Mouse (Mus musculus): ENCODE data around the gene Igfals.

Igfals gene

DNA sequence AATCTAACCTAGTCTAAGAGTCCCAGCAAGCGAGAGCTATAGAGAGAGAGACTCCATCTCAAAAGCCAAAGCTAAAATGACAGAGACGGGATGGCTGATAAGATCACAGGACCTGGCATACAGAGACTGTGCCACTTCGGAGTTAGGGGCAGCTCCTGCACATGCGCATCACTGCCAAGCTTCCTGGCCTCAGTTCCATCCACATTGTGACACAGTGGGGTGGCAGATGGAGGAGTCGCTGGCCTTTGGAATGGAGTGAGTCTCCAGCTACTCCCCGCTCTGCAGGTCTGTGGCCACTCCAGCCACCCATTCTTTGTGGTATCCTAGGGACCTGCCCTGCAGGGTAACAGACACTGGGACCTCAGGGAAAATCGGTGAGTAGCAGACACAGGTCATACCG is at the start of gene Igfals:
Gene Igfals, plus strand, starts transcription at position 222 of the 400 bp plus-strand sequence.
- peak; percentile 90 for DNase-seq

DNA sequence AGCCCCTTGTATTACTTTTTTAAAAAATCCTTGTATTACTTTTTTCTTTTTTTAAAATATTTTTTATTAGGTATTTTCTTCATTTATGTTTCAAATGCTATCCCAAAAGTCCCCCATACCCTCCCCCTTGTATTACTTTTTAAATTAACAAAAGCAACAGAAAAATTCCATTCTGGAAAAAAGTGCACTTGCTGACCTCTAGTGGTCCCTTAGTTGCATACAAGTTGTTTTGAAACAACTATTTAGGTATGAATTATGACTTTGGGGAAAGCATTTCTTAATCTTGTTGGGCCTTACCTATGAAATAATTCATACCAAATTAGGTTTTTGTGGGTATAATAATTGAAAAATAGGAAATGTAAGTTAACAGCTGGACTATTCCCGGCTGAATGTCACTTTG is 48.3 kb upstream of the Igfals start:
- DNase-seq = no peak

DNA sequence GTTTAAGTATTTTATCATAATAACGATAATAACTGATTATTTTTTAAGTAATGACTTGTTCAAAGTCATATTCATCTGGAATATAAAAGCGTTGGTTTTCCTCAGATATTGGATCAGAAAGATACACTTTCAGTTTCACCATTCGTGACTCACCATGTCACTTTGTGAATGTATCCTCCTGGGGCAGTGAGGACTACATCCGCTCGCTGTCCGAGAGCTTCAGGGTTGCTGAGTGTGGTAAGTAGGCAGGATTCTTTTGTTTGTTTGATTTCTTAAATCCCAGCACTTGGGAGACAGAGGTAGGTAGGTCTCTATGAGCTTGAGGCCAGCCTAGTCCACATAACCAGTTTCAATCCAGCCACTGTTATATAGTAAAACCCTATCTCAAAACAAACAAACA is 47.6 kb upstream of the Igfals start:
- DNase-seq = no peak

DNA sequence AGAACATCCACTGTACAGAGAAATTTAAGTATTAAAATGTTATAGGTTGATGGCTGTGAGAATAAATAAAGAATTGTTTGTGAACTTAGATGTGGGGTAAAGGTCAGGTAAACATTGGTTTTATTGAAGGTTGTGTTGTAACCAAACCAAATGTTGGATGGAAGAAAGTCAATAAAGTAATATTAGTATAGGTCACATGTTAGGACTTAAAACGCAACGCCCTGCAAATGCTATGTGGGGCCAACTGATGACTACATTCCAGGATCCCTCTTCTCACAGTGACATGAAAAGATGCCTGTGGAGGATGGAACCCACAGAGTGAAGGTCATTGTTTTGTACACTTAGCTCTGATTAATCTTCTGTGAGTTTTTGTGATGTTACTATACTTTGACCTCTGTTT is 46.3 kb upstream of the Igfals start:
- no peak for DNase-seq

DNA sequence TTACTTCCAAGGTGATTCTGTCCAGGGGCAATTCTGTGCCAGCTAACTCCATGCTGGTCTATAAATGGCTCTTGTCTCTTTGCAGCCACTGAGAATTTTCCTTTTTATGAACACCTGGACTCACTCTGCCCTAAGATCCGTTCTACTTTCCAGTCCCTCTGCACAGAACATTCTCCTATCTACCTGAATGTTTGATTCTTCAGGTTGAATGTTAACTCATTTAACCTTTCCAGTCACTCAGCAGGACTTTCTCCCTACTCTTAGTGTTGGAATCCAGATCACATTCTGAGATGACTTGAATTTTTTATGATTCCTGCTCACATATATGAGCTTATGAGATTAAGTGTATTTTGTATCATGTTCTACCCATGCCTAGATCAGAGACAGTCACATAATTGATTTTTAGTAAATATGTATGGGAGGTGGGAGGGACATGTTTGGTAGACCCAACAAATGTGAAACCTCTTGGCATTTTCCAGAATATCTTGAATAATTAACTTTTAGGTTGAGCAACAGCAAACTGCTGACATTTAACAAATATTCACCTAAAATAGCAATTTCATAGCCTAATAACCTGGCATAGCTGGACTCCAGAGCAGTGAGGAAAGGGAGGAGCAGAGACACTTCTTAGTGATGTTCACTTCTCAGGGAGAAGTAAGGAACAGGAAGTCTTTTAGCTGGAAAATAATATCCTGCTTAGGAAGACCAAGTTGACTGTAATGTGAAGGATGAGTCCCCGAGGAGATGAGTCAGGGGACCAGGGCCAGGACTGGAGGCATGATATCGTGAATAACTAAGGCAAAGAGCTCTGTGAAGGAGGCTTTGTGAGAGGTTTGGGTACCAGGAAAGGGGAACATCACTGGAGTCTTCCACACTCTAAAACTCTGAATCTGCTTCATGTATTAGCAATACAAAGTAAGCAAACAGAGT is 44.2 kb upstream of the Igfals start:
- DNase-seq = no peak

DNA sequence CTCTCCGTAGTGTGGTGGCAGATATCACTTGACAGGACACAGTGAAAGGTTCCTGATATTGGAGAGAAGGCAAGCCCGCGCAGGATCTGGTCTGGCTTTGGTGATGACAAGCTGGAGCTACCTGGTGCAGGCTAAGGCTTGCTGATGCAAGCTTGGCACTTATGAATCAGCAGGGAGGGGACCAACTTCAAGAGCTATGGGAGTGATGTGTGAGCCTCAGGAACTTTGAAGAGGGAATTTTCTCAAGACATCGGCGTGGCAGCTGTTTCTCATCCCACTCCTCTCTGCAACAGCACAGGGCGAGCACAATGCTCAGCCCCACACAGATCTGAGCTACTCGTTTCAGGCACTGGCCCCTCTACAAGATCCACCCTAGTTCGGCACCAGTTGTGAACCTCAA is 26.0 kb upstream of the Igfals start, which contains the start of gene Hagh:
Gene Hagh, plus strand, starts transcription at position 302 of the 400 bp plus-strand sequence.
- DNase-seq = no peak

DNA sequence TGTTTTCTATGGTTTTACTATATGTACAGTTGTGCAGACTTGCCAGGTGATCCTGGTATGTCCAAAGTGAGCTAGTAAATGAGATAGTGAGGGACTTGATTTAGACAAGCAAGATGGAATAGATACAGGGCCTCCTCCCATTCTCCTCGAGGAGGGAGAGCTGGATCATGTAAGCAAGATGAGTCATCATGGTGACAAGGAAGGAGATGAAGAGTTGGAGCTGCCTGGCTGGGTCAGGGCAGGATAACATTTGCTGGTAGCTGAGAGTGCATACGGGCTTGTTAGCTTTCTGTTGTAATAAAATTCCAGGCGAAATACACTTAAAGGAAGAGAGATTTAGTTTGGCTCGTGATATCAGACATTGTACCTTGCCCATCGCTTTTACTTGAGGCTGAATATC is 25.5 kb upstream of the Igfals start:
- DNase-seq = no peak

DNA sequence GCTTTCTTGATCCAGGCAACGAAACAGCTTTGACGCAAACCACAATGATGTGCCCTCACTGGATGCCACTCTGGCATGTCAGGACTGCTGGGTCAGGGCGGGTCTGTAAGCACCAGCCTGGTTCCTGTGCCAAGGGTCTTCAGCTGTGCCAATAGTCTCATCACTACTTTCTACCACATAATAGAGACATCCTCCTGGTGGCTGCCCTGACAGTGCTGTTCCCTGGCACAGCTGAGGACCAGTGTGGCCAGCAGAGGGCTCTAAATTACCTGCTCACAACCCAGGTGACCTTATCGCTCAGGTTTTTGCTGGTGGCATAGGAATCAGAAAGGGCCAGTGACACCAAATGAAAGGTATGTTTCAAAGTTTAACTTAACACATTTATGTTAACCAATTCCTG is 24.7 kb upstream of the Igfals start:
- DNase-seq = no peak

DNA sequence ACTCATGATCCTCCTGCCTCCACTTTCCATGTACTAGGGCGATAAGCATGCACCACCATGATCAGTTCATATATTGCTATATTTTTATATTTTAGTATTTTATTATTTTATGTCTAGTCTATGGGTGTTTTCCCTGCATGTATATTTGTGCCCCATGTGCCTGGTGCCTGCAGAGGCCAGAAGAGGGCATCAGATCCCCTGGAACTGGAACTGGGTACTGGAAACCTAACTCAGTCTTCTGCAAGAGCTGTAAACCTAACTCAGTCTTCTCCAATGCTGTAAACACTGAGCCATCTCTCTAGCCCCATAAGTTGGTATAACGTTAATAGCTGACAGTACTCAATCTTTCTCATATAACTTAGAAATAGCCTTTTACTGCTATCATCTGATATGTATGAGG is 23.2 kb upstream of the Igfals start:
- DNase-seq = no peak

DNA sequence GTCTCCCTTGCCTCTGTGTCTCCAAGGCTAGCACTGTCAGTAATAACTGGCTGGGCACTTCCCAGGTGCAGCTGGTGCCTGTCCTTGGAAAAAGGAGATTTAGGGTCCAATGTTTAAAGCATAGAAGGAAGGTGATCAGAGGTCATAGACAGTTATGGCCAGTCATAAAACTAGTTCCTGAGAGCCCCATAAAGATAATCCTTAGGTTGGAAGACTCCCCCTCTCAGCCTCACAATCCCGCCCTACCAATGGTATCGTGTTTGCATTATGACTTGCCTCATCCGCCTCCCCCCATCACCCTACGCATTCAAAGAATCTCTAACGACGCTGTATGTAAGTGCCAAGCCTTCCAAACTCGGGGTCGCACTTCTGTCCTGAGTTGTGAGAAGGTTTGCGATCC is 21.3 kb upstream of the Igfals start:
- DNase-seq = no peak

DNA sequence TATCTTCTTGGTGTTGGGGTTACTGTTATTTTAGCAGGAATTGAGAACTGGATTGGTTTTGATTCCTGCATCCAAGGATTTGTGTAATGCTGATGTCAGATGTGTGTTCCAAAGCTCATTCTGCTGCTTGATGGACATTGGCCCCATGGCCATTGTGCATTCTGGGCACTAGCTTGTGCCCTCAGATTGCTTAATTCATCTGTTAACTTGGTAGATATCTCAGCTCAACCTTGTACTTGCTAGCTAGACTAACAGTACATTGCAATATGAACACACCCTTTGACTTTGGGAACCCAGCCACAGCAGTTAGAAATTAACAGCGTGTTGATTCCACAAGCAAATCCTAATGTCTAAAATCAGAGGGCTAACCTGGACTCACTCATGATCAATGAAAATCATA is 18.4 kb upstream of the Igfals start:
- no peak for DNase-seq

DNA sequence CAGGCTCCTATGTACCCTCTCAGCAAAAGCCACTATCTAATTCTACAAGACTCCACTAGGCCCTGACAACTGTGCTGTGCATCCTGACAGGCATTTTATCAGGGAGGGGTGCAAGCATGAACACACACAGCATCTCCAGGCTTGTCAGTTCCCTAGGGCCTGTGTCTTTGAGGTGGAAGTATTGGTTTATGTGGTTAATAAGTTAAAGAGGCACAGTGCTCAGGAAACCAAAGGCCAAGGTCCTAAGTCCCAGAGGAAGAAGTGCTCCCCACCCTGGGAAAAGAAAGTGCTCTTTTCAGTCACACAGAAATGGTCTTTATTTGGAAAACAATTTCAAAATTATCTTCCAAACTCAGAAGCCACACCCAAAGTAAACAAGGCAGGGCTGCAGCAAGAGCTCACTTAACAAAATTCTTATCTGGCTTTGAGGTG is 17.2 kb upstream of the Igfals start:
- DNase-seq = no peak

DNA sequence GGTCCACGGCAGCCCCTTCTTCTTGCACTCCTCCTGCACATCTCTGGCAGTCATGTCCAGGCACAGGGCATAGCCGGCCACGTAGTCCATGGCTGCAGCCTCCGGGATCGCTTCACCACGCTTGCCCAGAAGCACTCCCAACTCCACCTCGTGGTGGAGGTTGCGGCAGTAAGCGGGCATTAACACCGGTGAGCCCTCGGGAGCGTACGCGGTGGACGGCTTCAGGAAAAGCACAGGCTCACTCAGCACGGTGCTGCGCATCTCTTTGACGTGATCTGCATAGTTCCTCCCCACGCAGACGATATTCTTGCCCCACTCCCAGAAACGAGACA is 16.1 kb upstream of the Igfals start:
- no peak for DNase-seq

DNA sequence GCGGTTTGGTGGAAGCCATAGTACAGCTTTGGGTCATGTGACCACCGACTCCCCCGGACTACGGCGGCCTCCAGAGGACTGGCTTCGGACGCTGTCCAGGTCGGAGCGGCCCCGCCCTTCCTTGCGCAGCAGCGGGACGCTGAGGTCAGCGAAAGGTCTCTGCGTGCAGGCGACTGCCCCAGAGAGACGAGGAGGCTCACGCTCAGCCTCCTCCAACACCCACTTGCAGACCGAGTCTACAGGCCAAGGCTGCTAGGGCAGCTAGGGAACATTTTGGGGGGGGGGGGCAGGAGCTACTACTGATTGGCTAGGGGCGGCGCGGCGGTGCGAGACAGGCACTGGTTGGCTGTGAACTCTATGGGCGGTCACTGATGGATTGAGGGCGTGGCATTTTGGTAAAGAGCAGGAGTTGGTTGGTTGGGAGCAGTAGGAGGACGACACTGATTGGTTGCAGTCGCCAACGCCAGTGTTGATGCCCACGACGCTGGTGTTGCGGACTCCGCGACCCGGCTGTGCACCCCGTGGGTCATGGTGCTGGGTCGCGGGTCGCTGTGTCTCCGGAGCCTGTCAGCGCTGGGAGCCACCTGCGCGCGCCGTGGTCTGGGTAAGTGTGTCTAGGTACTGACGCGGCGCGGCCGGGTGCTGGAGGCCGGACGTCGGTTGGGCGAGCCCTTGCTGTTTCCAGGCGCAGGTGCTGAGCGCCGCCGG is 15.6 kb upstream of the Igfals start, which contains the start of gene Fahd1:
Gene Fahd1, minus strand, starts transcription at position 300 of the 708 bp plus-strand sequence.
- peak; percentile 99 for DNase-seq

DNA sequence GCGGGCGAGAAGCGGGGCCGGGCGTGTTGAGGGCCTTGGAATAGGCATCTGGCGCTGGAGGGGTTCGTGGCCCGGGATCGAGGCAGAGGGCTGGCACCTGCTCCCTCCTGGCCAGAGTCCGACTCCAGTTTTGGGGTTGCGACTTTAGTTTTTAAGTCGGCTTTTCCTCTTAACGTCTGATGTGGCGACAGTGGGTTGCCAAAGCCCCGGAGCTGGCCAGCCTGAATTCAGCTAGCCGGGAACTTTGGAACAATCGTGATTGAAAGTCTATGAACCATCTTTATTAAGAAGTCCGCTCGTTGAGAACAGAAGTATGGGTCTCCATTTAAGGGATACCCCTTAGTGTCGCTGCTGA is 15.0 kb upstream of the Igfals start:
- no peak for DNase-seq

DNA sequence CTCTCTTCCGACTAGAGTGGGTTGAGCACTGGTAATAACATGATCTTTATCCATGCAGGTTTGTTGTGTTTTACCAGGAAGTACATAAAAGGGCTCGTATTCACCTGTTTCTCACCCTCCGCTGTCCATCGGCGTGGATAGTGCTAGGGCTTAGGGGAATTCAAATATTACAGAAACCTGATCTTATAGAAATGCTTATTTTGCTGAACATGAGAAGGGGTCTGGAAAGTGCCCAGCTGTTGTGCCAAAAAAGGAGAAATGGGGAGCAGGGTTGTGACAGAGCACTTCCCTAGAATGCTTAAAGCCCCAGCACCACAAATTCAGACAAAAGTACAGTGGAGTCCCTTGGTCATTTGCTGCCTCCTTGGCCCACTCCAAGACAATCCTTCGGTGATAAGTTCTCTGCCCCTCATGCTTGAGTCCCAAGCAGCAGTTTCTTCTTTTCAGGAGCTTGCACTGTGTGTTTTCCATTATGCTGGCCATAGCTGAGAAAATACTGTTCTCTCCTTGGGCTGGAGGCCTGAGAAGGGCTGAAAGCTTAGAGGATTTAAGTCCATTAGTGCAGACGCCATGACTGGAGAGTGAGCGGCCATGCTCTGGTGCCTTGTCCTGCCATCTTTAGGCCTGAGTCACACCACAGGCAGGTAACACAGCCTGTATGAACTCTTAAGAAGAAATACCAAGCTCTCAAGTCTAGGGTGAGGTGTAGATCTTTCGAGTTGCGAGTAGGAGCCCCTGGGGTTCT is 14.2 kb upstream of the Igfals start:
- DNase-seq = no peak

DNA sequence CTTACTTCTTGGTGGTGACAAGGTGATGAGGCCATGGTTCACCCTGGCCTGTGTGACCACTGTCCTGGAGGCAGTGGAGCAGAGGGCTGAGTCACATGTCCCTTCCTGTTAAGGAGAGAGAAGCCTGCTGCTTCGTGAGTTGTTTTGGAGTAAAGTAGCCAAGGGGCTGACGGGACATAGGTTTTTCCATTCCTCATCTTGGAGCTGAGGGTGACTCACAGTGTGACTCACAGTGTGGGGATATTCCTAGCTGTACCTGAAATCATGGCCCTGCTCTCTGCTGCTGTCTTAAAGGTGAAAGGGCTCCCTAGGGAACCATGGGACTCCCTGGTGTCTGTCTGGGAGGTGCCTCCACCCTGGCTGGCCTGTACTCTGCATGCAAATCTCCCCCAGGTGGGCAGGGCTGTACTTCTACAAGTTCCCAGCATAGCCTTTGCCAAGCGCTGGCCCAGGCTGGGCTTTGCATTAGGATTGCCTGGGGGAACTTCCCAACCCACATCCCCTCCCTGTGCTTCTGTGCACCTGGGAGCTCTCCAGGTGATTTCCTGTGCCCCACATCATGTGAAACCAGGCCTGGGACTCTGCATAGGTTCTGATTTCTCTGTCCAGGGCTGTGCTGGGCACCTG is 9.8 kb upstream of the Igfals start:
- DNase-seq = no peak

DNA sequence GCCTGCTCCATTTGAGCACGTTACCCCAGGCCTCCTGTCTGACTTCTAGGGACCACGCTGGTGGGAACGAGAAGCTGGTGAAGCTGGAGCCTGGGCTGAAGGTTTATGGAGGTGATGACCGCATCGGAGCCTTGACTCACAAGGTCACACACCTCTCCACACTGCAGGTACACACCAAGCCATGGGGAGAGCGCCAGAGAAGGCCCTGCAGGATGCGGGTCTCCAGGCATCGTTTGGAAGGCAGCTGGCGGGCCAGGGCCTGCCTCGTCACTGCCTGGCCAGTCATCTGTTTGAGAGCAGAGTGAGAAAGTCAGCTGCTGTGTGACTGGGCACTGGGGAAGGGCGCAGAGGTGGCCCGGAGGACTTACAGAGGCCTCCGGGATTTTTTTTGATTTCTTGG is 9.2 kb upstream of the Igfals start:
- DNase-seq = no peak

DNA sequence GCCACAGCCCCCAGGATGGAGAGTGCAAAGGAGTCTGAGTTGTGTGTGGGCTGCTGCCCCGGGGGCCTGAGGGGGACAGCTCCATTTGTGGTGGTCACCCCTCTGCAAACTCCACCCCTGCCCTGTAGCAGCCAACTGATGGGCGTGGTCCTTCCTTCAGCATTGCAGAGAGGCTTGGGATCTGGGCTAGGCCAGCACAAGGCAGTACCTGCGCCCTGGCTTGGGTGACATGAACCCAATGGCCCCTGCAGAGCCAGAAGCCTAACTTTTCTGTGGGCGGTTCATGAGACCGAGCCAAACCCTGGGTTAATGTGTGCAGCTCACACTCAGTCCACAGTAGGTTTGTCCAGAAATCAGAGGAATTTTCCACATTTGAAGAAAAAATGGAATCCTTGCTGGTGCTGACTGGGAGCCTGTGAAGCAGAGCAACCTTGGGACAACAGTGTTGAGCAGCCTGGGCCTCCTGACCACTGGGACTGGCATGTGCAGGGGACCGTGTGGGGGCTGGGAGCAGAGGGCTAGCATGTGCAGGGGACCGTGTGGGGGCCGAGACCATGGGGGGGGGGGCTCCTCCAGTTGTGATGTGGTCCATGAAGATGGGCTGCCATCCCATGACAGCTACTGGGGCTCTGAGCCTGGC is 7.8 kb upstream of the Igfals start:
- DNase-seq = no peak

DNA sequence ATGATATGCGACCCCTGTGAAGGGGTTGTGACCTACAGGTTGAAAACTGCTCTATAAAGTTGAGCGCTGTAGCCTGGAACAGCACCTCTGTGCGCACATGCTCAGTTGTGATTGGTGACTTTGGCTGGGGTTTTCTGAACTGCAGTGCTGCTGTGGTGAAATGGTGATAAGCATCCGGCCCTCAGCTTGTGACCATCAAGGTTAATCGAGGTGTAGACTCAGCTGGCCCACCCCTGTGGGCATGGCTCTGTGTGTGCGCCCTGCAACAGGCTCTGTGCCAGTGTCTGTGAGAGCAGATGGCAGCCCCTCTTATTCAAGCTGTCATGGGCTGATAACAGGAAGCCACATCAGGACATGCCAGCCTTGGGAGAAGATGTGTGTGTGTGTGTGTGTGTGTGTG is 6.8 kb upstream of the Igfals start:
- DNase-seq = no peak

DNA sequence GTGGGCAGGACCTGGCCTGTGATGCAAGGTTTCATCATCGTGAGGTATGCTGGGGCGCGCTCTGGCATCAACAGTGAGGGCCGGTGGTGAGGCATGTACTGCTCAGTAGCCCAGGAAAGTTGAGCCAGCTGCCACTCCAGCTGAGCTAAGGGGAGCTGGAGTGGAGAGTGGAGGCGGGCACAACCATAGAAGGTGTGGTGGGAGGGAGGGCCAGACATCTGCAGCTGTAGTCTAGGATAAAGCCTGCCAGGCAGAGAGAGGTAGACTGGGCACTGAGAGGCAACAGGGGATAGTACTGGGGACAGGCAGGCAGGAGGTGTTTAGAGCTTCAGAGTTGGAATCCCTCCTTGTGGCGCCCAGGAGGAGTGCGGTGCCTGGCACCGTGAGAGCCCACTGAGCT is 5.7 kb upstream of the Igfals start:
- no peak for DNase-seq

DNA sequence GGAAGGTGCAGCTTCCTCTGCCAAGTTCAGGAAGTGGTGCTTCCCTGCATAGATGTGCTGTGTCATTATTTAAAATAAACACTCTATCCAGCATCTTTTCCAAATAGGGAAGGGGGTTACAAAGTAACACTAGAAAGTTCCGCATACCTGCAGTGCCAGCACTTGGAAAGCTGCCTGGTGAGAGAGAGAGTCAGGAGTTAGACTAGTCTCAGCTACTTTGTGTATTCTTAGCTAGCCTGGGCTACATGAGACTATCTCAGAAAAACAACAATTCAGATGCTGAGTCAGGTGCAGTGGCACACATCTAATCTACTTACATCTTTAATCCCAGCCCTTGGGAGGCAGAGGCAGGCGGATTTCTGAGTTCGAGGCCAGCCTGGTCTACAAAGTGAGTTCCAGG is 4.0 kb upstream of the Igfals start:
- DNase-seq = no peak

DNA sequence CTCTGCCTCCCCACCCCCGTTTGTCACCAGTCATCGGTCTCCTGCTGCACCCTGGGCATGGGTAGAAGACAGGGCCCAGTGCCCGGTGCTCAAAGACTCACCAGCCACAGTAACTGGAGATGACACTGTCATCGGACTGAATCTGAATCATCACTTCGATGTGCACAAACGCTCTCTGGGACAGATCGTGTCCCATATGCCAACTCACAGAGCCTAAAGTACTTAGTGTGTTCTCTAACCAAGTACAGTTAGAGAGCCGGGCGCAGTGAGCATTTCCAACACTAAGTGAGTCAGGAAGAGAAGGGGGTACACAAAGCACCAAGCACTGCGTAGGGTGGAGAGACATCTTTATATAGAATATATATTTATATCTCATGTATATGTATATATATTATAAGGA is 2.1 kb downstream of the Igfals start:
- DNase-seq = no peak

All from cerebellum, adult 9-10 months (tissue).